Mouse (Mus musculus) neural tube, embryonic 10.5 days (tissue): ENCODE measurements around the gene Gzmm.

Source experiments
- DNase-seq: peaks from one replicate; pipeline ENCODE4 v3.0.0-alpha.2; 2017; ENCODE audit warnings: low spot score; ENCODE audit errors: extremely low spot score

Gzmm gene

DNA sequence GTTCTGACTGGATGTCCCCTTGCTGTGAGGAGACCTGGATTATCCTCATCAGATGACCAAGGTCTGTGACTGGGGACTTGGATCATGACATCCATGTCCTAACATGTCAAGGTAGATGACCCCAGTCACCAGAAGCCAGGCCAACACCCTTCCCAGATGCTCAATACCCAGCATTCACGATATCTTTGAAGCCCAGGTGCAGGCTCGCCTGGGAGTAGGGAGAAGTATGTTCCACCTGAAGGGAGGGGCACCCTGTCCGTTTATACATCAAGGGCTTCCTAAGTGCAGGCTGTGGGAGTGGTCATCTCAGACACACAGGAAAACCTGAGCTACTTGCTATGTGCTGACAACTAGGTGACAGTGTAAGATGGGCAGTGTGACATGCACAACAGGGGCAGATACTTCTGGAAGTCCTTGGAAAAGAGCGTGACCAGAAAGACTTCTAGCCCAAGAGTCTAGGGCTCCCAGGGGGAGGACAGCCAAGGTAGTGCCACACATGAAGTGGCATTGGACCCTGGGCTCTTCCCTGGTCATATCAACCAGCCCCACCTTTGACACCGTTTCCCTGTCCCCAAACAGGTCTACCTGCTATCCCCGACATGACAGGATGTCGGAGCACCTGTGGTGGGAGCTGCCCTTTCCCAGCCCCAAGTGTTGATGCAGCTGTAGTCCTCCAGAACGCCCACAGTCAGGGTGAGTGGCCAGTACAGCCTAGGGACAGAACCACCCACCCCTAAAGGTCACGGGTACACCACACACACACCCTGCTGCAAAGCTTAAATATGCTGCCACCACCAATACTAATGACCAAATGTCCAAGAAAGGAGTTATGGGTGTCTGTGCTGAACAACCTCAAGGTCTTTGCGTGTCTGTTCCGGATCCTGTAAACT, 8.0 kb upstream of the Gzmm start:
- no peak for DNase-seq

DNA sequence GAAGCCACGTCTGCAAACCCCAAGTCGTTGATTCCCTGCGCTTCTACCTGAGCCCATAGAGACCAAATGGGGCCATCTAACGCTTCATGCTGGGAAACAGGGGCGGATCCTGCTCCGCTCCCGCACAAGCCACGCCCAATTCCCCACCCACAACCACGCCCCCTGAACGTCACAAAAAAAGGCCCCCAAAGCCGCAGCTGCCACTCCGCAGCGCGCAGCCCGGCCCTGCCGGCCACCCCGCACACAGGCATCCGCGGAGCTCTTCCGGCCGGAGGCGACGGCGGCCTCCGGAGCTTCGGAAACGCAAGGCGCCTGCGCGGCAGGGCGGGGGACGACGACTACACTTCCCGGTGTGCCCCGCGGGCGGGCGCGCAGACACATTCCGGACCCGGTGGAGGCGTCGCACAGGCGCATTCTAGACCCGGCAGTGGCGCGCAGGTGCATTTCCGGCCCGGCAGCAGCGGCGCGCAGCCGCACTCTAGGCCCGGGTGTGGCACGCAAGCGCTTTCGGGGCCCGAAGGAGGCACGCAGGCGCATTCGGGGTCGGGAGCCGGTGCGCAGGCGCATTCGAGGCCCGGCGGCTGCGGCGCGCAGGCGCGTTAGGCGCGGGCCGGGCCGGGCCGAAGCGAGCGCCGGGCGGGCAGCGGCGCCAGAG, 7.1 kb upstream of the Gzmm start, which contains the start of gene Cdc34:
Gene Cdc34, plus strand, starts transcription at position 605 of the 655 bp plus-strand sequence.
- DNase-seq: peak; percentile 99

DNA sequence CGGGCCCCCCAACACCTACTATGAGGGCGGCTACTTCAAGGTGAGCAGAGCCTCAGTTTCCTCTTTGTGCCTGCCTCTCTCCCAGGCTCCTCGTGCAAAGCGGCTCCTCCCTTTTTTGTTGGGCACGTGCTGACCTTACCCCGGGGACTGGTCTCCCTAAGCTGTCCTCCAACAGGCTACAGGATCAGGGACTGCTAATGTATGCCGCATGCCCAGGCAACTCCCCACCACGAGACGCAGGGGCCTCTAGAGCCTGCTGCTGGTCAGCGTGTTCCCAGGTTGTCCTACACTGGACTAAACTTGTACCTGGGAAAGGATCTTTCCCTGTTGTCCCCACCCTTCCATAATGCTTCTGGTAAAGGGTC, 6.3 kb upstream of the Gzmm start:
- no peak for DNase-seq

DNA sequence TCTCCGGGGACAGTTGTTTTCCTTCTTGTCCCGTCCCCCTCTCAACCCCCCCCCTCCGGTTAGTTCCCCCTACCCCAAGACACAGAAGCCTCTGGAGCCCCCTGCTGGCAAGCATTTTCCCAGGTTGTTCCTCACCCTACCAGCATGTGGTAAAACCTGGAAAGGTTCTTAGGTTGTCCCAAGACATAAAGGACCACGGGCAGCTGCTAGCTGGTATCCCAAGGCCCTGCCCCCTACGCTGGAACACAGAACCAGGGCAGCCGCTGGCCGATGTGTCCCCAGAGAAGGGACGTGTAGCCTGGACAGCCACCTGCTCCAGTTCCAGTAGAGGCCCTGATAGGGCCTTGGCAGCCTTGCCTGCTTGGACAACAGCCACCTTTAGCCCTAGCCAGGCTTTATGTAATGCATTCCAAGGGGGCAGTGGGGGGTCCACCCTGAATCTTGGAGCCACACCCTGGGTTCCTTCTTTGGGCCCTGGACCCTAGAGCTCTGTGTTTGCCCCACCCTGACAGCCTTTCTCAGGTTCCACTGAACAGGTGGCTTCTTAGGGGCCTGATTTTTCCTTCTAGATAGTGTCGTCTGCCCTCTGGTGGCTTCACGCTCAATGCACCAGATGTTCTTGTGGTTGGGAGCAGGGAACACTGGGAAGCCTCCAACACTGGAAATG, 5.8 kb upstream of the Gzmm start:
- peak; percentile 53 for DNase-seq

DNA sequence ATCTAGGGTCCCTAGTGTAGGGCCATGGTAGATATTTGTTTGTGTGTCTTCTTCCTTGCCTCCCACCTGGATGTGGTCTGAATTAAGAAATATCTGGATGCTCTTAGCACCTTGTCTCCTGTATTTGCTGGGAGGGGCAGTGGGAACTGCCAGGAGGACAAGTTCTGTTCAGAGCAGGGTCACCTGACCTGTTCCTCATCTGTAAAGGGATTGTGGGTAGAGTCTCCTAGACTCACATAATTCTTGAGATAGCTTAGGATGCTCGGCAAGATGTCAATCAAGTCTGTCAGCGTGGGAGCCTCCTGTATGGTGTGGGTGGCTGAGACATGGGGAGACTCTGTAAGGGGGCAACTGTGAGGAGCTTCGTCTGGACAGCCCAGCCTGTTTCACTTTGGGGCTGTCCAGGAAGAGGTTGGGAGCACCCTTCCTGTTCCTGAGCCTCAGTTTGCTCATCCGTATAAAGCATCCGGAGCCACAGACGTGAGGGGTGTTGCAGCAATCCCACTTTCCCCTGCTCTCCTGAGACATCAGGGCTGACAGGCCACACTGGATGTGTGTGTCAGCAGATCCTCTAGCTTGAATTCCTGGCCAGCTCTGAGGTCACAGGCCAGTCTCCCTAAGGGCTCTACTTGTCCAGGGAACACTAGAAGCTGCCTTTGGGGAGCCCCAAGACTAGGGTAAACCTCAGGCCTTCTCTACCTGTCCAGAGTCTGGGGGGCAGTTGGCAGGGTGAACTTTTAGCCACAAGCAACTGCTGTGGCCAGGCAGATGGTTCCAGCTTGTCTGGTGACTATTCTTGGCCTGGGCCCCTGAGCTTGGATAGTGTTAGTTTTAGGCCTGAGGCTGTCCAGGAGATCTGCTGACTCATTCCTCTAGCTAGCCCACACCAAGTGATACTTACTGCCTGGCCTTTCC, 4.8 kb upstream of the Gzmm start:
- DNase-seq: no peak

DNA sequence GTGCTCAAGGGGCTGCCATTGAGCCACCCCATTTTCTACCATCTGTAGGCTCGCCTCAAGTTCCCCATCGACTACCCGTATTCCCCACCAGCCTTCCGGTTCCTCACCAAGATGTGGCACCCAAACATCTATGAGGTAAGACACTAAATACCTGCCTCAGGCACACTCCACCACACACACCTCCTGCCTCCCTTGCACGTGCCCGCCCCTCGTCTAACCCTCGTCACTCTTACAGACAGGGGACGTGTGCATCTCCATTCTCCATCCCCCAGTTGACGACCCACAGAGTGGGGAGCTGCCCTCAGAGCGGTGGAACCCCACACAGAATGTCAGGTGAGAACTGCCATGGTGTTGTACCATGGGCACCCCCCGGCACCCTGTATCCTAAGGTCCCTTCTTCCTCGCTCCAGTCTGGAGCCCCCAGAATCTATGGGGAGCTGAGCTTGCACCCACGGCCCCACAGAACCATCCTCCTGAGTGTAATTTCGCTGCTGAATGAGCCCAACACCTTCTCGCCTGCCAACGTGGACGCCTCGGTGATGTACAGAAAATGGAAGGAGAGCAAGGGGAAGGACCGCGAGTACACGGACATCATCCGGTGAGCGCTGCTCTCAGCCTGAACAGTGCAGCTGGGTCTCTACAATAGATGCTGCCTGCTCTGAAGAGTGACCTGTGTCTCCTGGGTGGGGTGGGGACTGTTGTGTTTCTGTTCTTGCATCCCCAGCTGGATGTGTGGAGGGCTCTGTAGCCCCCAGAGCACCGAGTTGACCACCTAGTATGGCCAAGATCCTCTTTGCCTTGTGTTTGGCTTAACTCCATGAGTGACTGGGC, 3.8 kb upstream of the Gzmm start:
- no peak for DNase-seq

DNA sequence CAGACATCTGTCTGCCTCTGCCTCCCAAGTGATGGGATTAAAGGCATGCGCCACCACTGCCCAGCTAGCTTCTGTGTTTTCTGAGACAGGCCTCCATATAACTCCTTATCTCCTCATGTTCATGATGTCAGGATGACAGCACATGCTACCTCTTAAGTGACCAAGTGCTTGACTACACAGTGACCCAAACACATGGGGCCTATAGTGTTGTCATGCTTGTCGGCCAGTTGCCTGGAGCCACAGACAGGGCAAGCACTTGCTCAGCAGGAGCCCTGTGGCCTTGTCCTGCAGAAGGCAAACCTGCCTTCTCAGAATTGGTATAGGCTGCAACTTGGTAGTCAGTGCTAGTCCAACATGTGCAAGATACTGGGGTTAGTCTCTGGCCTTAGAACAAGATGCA, 2.6 kb upstream of the Gzmm start:
- no peak for DNase-seq

DNA sequence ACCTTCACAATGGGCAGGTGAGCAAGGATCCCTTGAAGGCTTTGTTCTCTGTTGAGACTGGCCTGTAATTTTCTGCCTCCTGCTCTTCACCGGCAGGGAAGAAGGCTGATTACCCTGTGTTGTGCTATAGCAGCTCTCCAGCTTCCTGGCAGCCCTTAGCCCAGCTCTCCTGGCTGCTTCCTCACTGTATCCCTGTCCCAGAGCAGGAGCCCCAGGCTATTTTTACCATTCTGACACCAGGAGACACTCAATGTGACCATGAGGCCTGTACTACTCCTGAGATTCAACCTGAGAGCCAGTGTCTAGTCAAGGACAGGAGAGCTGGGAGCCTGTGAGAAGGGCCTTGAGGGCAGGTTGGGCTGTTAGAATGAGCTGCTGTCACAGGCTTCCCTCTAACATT, 2.1 kb upstream of the Gzmm start:
- no peak for DNase-seq

DNA sequence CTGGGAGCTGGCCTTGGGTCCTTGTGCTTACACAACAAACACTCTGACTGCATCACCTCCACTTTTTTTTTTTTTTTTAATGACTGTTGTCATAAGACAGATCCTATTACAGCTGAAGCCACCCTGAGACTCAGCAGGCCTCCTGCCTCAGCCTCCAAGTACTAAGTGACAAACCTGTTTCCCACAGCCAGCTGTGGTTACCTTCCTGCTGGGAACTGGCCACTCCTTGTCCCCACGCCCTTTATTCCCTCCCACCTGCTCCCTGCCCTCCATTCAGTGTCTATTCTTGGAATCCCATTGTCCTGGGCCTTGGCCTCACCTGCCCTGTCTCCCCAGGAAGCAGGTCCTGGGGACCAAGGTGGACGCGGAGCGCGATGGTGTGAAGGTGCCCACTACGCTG, 1.3 kb upstream of the Gzmm start:
- DNase-seq: no peak

DNA sequence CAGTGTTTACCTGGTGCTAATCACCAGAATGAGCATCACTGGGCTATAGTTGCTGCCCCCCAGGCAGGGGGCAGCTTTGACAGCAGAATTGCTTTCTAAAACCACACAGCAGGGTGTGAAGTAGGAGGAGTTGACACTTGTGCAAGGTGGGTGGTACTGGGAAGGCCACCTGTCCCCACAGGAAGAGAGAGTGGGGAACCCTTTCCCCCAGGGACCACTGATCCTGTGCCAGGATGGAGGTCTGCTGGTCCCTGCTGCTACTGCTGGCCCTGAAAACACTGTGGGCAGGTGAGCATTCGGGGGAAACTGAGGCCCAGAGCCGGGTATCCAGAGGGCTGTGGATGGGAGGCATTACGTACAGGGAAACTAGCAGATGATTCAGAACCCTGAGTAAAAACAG, 358 bp downstream of the Gzmm start:
- DNase-seq: no peak

DNA sequence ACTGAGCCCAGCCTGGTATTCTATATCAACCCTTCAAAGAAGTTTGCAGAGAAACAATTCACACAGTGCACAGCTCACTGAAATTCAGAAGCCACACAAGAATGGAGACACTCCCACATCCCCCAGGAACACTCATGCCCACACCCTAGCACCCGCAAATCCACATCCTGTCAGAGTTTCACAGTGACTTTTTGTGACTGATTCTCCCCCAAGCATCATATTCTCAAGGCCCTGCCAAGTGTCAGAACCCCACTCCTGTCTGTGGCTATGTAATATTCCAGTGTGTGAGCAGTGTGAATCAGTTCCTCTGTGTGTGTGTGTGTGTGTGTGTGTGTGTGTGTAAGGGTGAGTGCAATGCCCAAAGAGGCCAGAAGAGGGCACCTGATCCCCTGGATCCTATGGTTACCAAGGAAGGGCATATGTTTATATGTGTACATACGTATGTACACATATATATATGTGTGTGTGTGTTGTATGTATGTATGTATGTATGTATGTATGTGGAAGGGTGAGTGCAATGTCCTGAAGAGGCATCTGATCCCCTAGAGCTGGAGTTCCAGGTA, 3.2 kb downstream of the Gzmm start:
- no peak for DNase-seq

DNA sequence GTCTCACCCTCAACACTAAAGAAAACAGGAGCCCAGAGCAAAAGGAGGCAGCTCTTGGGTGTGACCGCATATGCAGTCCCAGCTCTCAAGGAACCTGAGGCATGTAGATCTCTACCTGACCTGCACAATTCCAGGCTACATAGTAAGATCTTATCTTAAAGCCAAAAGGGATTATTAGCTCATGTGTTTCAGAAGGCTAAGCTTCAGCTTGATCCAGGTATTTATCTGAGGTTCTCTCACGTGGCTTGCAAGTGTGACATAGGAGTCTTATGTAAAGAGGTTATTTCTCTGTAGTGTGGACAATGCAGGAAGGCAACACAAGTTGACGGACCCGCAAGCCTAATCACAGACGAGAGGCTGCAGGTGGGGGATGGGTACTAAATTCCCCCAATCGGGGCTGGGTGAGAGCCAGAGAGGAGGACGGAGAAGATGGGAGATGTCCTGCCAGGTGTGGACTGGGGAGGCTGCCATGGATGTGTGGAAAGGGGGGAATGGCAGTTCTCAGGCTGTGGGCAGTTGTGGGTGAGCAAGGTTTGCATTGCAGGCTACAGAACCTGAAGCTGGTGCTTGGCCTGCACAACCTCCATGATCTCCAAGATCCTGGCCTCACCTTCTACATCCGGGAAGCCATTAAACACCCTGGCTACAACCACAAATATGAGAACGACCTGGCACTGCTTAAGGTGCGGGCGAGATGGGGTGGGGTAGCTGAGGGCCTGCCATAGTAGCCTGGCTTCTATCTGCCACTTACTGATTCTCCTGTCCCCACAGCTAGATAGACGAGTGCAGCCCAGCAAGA, 5.0 kb downstream of the Gzmm start:
- DNase-seq: no peak

DNA sequence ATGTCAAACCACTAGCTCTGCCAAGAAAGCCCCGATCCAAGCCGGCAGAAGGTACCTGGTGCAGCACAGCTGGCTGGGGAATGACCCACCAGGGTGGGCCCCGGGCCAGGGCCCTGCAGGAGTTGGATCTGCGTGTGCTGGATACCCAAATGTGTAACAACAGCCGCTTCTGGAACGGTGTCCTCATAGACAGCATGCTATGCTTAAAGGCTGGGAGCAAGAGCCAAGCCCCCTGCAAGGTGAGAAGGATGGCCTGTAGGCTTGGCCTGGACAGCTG, 5.5 kb downstream of the Gzmm start:
- DNase-seq: no peak

DNA sequence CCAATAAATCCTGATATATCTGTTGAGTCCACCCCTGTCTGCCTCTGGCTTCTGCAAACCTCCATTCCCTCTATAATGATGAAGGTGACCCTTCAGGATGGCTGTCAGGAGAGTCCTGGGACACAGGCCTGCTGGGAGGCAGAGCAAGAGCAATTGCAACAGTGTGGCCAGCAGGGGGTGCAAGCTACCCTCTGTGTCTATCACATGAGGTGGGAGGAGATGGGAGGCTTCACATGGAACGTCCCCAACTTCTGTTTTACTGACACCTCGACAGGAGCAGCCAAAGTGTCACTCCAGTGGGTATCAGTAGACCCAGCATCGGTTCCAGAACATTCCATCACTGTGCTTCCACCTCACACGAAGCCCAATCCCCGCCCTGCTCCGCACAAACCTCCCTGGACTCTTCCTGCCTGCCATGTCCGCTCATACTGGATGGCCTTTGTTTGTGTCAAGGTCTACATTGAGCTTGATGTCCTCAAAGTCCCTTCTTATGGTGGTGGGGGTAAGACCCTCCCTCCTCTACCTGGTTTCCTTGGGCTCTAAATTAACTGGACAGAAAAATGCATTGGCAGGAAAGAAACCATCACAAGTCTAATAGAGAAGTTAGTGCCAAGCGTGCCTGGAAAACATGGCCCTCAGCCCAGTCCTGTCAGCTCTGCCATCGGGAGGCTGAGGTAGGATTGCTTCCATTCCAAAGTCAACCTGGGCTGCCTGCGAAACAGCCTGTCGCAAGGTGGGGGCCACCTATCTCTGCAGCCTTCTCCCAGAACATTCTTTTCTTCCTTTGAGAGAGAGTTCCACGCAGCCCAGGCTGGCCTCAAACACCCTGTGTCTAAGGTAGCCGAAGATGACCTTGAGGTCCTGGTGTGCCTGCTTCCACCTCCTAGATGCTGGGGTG, 6.7 kb downstream of the Gzmm start:
- DNase-seq: peak; percentile 69

DNA sequence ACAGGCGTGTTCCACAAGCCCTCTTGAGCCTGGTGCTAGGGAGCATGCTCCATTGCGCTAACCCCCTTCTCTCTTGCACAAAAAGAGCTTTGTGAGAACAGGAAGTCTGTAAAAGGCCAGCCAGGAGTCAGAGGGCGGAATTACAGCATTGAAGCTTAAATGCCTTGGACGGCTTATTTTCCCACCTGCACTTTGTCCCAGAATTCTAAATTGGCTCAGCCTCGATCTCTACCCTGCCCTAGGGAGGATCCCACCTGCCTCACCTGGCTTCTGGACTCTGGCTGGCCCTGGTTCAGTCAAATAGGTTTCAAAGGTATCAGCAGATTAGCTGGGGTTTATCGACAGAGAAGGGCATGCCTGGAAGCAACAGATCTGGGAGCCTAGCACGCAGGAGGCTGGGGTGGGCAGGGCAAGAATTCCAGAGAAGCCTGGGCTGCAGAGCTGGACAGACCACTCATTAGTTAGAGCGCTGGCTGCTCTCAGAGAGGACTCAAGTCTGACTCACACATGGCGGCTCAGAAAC, 7.4 kb downstream of the Gzmm start:
- no peak for DNase-seq

DNA sequence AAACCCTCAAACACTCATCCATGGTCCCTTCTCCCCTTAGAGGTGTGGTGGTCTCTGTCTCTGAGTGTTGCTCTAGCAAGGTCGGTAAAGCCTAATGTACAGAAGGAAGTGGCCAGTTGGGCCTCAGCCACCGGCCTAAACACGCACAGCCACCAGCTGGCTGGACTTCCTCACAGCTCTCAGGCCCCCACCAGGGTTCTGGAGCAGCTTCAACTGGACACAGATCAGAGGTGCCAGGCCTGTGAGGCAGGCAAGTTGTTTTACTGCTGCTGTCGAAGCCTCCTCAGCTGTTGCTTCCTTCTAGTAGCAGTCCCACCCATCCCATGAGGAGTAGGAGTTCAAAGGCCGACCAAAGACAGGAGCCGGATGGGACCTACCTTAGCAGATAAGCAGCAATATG, 9.1 kb downstream of the Gzmm start:
- no peak for DNase-seq

DNA sequence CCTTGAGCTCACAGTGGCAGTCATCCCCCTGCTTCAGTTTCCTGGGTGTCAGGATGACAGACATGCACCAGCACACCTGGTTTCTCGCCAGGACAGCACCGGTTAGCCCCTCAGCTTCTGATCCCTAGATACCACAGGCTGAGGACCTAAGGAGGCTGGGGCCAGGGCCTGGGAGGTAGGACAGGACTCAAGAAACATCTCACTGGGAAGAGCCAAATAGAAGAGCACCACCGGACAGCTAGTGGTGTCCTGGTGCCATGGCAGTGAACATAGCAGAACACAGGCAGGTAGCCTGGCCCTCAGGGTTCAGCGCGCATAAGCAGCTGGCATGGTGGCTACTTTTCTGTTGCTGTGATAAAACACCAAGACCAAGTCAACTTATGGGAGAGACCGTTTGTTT, 9.6 kb downstream of the Gzmm start:
- no peak for DNase-seq

DNA sequence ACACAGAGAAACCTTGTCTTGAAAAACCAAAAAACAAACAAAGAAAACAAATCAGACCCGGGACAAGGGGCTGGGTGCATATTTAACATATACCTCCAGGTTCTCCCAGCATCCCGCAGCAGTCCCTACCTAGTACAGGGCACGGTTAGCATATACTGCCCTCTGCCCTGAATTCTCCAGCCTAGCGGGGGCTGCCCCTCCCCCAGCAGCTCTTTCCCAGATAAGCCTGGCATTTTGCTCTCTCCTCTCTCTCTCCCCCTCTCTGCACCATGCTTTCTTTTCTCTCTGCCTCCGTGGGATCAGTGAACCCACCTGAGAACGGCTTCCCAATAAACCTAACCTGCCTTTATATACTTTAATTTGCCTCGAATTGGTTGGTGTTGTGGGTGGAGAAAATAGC, 11.9 kb downstream of the Gzmm start:
- DNase-seq: no peak
